Mouse (Mus musculus): ENCODE data around the gene Ddo.

- TF ChIP-seq CTCF (IDR thresholded peaks at IDR 0.05; ENCODE audit: borderline replicate concordance, insufficient read depth, low read length): no peak
- no peak for TF ChIP-seq POLR2A (IDR thresholded peaks at IDR 0.05; ENCODE audit: low read depth, low read length)
Measured at GRCm38 (mm10) chr10:40713829-40714228, 84.0 kb downstream of the Ddo start.

Measured in embryonic fibroblast, embryonic 13.5 days (primary cell).